Mouse (Mus musculus): ENCODE results near the gene Cd3eap.

- no peak for TF ChIP-seq CTCF (IDR thresholded peaks at IDR 0.05; ENCODE audit: low read depth)
- TF ChIP-seq EP300 (IDR thresholded peaks at IDR 0.05; ENCODE audit: low read depth), result no peak
These were observed 51.4 kb downstream of the Cd3eap start for GRCm38 (mm10) chr7:19307739-19308453.
